Mouse (Mus musculus) neural tube, embryonic 14.5 days (tissue): ENCODE measurements around the gene Adarb2. TPM values are rescaled to one million over a fixed set of nuclear protein-coding genes. Genes with fewer than 3 reads are reported as not detected.
A peak's percentile ranks its signal among the peaks of the same experiment; 100 is the strongest.

Experiments used
- ATAC-seq: fragments of 200-750 bp; cut with Nextera tagmentation; 2 replicates; pipeline ENCODE4 v1.8.0; 2017; ENCODE audit warnings: low read depth, mild to moderate bottlenecking, moderate TSS enrichment, moderate library complexity
- H3K27ac ChIP-seq: fragments of 300-500 bp; sonication (generic); 2 replicates; pipeline ENCODE4 v1.5.1; 2014; ENCODE audit warnings: low read depth, mild to moderate bottlenecking, control low read depth, low read length, moderate library complexity, mixed read lengths
- H3K27me3 ChIP-seq: fragments of 300-500 bp; sonication (generic); 2 replicates; pipeline ENCODE4 v1.6.1; 2014; ENCODE audit warnings: low read length; ENCODE audit not compliant: control insufficient read depth, insufficient read depth
- H3K36me3 ChIP-seq: fragments of 300-500 bp; sonication (generic); 2 replicates; pipeline ENCODE4 v1.6.1; 2014; ENCODE audit warnings: low read length, mixed read lengths; ENCODE audit not compliant: control insufficient read depth, insufficient read depth
- H3K4me1 ChIP-seq: fragments of 300-500 bp; sonication (generic); 2 replicates; pipeline ENCODE4 v1.6.1; 2014; ENCODE audit warnings: low read length; ENCODE audit not compliant: control insufficient read depth, insufficient read depth
- H3K4me2 ChIP-seq: fragments of 300-500 bp; sonication (generic); 2 replicates; pipeline ENCODE4 v1.6.1; 2014; ENCODE audit warnings: mild to moderate bottlenecking, low read depth, low read length, control low read depth
- H3K4me3 ChIP-seq: fragments of 300-500 bp; sonication (generic); 2 replicates; pipeline ENCODE4 v1.5.1; 2014; ENCODE audit warnings: low read depth, low read length, control low read depth, mixed read lengths
- H3K9ac ChIP-seq: fragments of 300-500 bp; sonication (generic); replicated peaks from 2 replicates; pipeline ENCODE4 v1.6.1; 2014; ENCODE audit warnings: low read depth, mild to moderate bottlenecking, control low read depth, low read length, mixed read lengths
- H3K9me3 ChIP-seq: fragments of 300-500 bp; sonication (generic); 2 replicates; pipeline ENCODE4 v1.6.1; 2016; ENCODE audit warnings: low read length; ENCODE audit not compliant: control insufficient read depth
- WGBS: fragments of 180-500 bp; shearing (Covaris S2); extraction: QIAGEN DNeasy Blood & Tissue Kit; methylation state at CpG from one replicate; pipeline ENCODE4 v1.1.7; 2014; 5-methylcytosine and 5-hydroxymethylcytosine counted together
- polyA plus RNA-seq: library from polyadenylated mRNA; unstranded; fragments of >200 nt; fragmentation: Nextera tagmentation; extraction: Ambion mirVana; gene quantifications from 2 replicates; pipeline ENCODE4 v1.2.1, GENCODE M21; 2014

Gene Adarb2
- polyA plus RNA-seq, 1 experiment from 2014 or later = 36.7 TPM

DNA sequence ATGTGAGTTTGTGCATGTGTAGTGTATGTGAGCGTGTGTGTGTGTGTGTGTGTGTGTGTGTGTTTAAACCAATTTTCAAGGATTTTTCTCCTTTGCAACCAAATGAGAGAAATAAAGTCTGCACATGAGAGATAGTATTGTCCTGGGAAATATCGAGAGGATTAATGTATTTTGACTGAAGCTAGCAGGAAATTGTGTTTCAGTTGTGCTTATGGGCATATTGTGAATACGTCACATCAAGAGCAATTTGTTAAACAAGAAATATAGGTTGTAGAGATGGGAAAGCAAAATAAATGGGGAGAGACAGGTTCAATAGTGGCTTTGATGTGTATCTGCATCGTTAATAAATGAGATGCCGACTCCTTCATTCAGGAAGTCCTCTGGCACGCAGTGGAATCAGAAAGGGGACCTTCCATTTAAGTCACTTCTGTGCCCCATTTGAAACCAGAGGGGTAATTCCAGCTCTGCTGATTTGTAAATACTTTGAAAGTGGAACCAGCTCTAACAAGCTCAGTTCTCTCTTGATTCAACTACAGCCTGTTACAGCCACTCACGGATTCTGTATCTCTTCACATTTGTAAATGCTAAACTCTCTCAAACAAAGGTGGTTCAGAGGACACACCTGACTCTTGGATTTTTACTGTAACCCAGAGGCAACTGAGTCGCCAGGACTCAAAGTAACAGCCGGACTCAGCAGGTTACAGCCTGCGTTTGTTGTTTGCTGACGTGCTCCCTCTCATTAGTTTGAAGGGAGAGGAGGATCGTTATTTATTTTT, 265.1 kb downstream of the Adarb2 start:
- WGBS = 66% methylated on average over 12 of the region's 12 CpGs

DNA sequence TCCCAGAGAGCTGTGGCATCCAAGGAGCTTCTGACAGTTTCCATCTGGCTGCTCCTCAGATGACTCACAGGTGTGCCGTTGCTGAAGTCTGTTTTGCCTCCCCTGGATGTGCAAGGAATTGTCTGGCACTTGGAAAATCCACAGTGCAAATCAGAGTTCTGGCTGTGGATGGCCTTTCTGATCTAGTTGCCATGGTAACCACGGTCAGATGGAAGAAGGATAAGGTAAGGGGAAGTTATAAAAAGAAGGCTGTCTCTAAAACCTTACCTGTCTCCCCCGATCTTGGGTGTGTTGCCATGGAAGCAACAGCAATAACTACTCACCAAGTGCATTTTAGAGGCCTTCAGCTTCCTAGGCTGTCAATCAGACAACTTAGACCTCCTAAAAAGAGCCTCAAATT, 273.6 kb downstream of the Adarb2 start:
- ATAC-seq = no peak; the same call in 1 of the 2 replicates
- 82% methylated on average over 3 of the region's 3 CpGs for WGBS
- Histone ChIP-seq H3K27me3 (no peaks in the 10 kb centered on the region), H3K9me3 (no peaks in the 10 kb centered on the region), H3K4me2 (no peak overlapping the region), H3K4me1 (no peaks in the 10 kb centered on the region), H3K4me3 (no peak overlapping the region), H3K36me3 (no peaks in the 10 kb centered on the region), H3K27ac (no peak overlapping the region), H3K9ac (no peak overlapping the region)

More for the DNA sequence above, 265.1 kb downstream of the Adarb2 start:
- Histone ChIP-seq H3K36me3 (no peaks in the 10 kb centered on the region), H3K4me2 (no peak overlapping the region), H3K27ac (no peak overlapping the region), H3K27me3 (no peaks in the 10 kb centered on the region), H3K4me3 (no peak overlapping the region), H3K4me1 (no peaks in the 10 kb centered on the region), H3K9me3 (no peaks in the 10 kb centered on the region), H3K9ac (no peak overlapping the region)
- no peak for ATAC-seq

GRCm38 (mm10) chr13:8478731-8479130, 276.1 kb downstream of the Adarb2 start:
- no peaks in the 10 kb centered on the region for H3K36me3 ChIP-seq
- H3K9me3 ChIP-seq = no peaks in the 10 kb centered on the region
- H3K4me3 ChIP-seq = no peak overlapping the region
- no peak overlapping the region for H3K27ac ChIP-seq
- no peaks in the 10 kb centered on the region for H3K4me1 ChIP-seq
- no peak for ATAC-seq
- H3K9ac ChIP-seq = no peak overlapping the region
- WGBS = 91% methylated on average over 1 of the region's 1 CpGs
- H3K27me3 ChIP-seq = no peaks in the 10 kb centered on the region
- no peak overlapping the region for H3K4me2 ChIP-seq

- no peak overlapping the region for H3K9ac ChIP-seq
- ATAC-seq = no peak
Observed at GRCm38 (mm10) chr13:8479970-8480369, 277.3 kb downstream of the Adarb2 start.

GRCm38 (mm10) chr13:8481347-8481746, 278.7 kb downstream of the Adarb2 start:
- WGBS = 41% methylated on average over 3 of the region's 3 CpGs
- ATAC-seq = no peak
- H3K9me3 ChIP-seq = no peaks in the 10 kb centered on the region

More at GRCm38 (mm10) chr13:8479970-8480369, 277.3 kb downstream of the Adarb2 start:
- Histone ChIP-seq H3K4me3 (no peak overlapping the region), H3K36me3 (no peaks in the 10 kb centered on the region), H3K4me1 (0 out of 2 replicates have a peak, but pooled peaks cover 3% of the 10 kb centered on the region), H3K4me2 (no peak overlapping the region), H3K27ac (no peak overlapping the region), H3K27me3 (no peaks in the 10 kb centered on the region), H3K9me3 (no peaks in the 10 kb centered on the region)

GRCm38 (mm10) chr13:8484592-8485272, 282.1 kb downstream of the Adarb2 start:
- Histone ChIP-seq H3K4me3 (no peak overlapping the region), H3K27me3 (no peaks in the 10 kb centered on the region), H3K36me3 (no peaks in the 10 kb centered on the region), H3K27ac (no peak overlapping the region), H3K9me3 (no peaks in the 10 kb centered on the region), H3K4me1 (0 out of 2 replicates have a peak, but pooled peaks cover 4% of the 10 kb centered on the region), H3K9ac (no peak overlapping the region), H3K4me2 (no peak overlapping the region)
- 20% methylated on average over 4 of the region's 4 CpGs for WGBS
- ATAC-seq = peak; percentile 89

More at GRCm38 (mm10) chr13:8481347-8481746, 278.7 kb downstream of the Adarb2 start:
- H3K27ac ChIP-seq = no peak overlapping the region
- no peak overlapping the region for H3K4me2 ChIP-seq
- no peaks in the 10 kb centered on the region for H3K27me3 ChIP-seq
- H3K9ac ChIP-seq = no peak overlapping the region
- H3K4me1 ChIP-seq = 0 out of 2 replicates have a peak, but pooled peaks cover 4% of the 10 kb centered on the region
- no peaks in the 10 kb centered on the region for H3K36me3 ChIP-seq
- no peak overlapping the region for H3K4me3 ChIP-seq

- Histone ChIP-seq H3K4me1 (0 out of 2 replicates have a peak, but pooled peaks cover 4% of the 10 kb centered on the region), H3K4me3 (no peak overlapping the region), H3K9me3 (no peaks in the 10 kb centered on the region), H3K9ac (no peak overlapping the region), H3K36me3 (no peaks in the 10 kb centered on the region), H3K27me3 (no peaks in the 10 kb centered on the region), H3K27ac (no peak overlapping the region), H3K4me2 (no peak overlapping the region)
- WGBS = 68% methylated on average over 5 of the region's 5 CpGs
- ATAC-seq = no peak
Observed at GRCm38 (mm10) chr13:8487756-8488434, 285.2 kb downstream of the Adarb2 start.

DNA sequence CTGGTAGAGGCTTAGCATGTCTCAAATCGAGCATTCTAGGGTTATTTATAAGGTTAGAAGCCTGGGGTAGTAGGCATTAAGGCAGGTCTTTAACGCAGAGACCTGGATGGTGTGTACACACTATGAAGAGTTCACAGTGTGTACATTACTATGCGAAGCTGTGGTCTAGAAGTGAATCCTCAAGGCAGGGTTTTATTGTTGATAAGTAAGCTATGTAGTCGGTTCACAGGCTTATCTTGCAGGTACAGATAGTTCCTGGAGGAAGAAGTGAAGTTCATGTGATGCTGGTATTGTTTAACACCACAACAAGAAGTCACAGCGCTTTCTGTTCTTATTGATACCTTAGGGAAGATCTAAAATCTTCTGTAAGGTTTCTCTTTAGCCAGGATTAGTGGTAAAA, 290.7 kb downstream of the Adarb2 start:
- no peaks in the 10 kb centered on the region for H3K27me3 ChIP-seq
- H3K36me3 ChIP-seq = no peaks in the 10 kb centered on the region
- no peak overlapping the region for H3K27ac ChIP-seq
- ATAC-seq = no peak
- whole genome bisulfite sequencing = 87% methylated on average over 5 of the region's 5 CpGs
- no peaks in the 10 kb centered on the region for H3K9me3 ChIP-seq
- no peak overlapping the region for H3K9ac ChIP-seq
- no peaks in the 10 kb centered on the region for H3K4me1 ChIP-seq
- H3K4me2 ChIP-seq = no peak overlapping the region
- no peak overlapping the region for H3K4me3 ChIP-seq

DNA sequence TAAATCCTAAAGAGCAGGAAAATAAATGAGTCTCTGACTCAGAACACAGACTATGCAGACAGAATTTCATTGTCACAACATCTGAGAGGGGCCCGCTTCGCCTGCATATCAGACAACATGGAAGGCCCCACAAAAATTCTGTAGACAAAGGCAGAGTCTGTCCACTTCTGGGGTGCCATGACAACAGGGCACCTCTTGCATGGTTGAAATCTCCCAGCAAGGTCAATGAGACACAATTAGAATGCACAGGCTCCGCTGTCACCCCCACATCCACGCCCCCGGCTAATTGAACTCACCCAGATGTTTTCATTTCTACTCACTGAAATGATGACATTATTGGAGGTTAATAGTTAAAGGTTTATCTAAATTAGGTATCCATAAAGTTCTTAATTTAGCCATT, 296.9 kb downstream of the Adarb2 start:
- Histone ChIP-seq H3K4me1 (no peaks in the 10 kb centered on the region), H3K36me3 (no peaks in the 10 kb centered on the region), H3K27me3 (no peaks in the 10 kb centered on the region), H3K4me3 (no peak overlapping the region), H3K27ac (no peak overlapping the region), H3K9ac (no peak overlapping the region), H3K9me3 (no peaks in the 10 kb centered on the region), H3K4me2 (no peak overlapping the region)
- ATAC-seq = no peak
- 57% methylated on average over 5 of the region's 5 CpGs for WGBS
